Mouse (Mus musculus): ENCODE measurements around the gene Ubp1.
A peak's percentile ranks its signal among the peaks of the same experiment; 100 is the strongest.

Ubp1 gene

DNA sequence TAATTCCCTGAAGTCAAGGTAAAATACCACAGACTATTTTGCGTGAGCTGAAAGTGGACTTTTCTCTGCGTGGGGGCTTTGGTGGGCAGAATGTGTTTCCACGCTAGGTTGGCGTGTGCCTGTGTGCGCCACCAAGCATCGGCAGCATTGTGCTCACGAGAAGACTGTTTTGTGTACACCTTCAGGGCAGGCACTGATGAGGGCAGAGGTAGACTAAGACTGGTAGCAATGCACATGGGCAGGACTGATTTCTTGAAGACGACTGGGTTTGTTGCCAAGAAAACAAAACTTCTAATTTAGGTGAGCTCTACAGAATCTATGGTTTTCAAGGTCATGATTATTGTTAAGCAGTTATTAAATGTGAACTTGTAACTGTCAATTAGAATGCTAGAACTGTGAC is 38.7 kb downstream of the Ubp1 start:
- DNase-seq (ENCODE audit: low spot score) = peak; percentile 34

- DNase-seq (ENCODE audit: low spot score) = peak; percentile 49
These were observed 39.3 kb downstream of the Ubp1 start for GRCm38 (mm10) chr9:113970041-113970440.

GRCm38 (mm10) chr9:113971615-113972014 is 40.9 kb downstream of the Ubp1 start:
- no peak for DNase-seq (ENCODE audit: low spot score)

- DNase-seq (ENCODE audit: low spot score) = no peak
These were observed 43.1 kb downstream of the Ubp1 start for GRCm38 (mm10) chr9:113973857-113974256.

GRCm38 (mm10) chr9:113974945-113975344 is 44.2 kb downstream of the Ubp1 start:
- DNase-seq (ENCODE audit: low spot score) = no peak

DNA sequence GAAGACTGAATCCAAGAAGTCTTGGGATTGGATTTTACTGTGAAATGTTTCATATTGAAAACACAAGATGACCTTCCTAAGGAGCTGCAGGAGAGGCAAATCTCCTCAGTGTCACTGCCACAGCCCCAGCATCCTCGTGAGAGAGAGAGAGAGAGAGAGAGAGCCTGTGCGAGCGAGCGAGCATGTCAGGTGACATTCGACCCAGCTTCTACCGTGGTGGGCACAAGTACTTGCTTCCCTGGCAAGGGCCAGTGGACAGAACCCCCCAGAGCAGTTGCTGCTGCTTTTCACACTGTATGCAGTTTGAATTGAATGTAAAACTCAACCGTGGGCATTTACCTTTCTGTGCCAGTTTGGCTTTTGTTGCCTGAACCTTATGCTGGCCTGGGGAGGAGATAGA is 44.7 kb downstream of the Ubp1 start:
- DNase-seq (ENCODE audit: low spot score) = no peak

DNA sequence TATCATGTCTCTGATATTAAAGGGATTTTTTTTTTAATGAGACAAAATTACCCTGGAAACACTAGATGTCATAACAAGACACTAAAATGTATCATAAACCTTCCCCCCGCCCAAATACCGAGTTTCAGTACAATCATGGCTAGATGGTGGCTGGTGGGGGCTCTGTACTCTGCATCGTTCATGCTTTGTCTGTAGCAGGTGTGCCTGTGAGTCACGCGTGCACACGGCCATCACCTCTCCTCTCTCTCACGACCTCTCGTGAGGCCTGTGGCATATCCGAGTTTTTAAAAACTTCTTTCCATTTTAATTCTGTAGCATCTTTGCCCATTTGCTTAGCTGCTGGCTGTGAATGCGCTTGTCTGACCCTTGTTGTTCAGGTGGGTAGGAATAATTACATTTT is 45.5 kb downstream of the Ubp1 start:
- no peak for DNase-seq (ENCODE audit: low spot score)

- DNase-seq (ENCODE audit: low spot score) = no peak
These were observed 46.6 kb downstream of the Ubp1 start for GRCm38 (mm10) chr9:113977225-113977840.

- DNase-seq (ENCODE audit: low spot score) = no peak
These were observed 47.9 kb downstream of the Ubp1 start for GRCm38 (mm10) chr9:113978656-113979055.

DNA sequence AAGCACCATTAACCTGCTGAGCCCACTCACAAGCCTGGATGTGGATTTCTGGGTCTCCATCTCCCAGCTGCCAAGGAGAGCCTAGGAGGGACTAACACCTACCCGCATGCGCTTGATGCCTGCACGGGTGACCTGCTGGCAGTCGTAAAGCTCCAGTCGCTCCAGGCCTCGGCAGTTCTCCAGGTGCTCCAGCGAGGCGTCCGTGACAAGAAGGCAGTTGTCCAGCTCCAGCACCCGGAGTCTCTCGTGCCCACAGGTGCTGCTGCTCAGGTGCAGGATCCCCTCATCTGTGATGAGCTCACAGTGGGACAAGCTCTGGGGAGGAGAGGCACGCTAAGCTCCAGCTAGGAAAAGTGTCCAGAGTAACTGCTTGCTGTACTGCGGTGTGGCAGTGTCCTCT is 48.6 kb downstream of the Ubp1 start:
- DNase-seq (ENCODE audit: low spot score) = no peak

- no peak for DNase-seq (ENCODE audit: low spot score)
These were observed 50.6 kb downstream of the Ubp1 start for GRCm38 (mm10) chr9:113981099-113981880.

DNA sequence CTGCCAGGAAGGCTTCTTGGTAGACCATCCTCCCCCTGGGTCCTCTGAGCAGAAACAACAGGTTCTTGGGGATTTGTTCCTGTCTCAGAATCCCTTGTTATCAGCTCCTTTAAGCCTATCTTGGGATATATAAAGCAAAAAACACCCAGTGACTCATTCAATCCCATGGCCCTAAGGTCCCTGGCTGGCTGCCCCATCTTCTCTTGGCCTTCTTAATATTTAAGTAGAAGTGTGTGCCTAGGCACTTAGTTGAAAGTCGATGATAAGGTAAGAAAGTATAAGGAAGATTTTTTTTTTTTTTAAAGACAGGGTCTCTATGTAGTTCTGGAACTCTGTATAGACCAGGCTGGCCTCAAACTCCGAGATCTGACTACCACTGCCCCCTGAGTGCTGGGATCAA is 51.7 kb downstream of the Ubp1 start:
- no peak for DNase-seq (ENCODE audit: low spot score)

DNA sequence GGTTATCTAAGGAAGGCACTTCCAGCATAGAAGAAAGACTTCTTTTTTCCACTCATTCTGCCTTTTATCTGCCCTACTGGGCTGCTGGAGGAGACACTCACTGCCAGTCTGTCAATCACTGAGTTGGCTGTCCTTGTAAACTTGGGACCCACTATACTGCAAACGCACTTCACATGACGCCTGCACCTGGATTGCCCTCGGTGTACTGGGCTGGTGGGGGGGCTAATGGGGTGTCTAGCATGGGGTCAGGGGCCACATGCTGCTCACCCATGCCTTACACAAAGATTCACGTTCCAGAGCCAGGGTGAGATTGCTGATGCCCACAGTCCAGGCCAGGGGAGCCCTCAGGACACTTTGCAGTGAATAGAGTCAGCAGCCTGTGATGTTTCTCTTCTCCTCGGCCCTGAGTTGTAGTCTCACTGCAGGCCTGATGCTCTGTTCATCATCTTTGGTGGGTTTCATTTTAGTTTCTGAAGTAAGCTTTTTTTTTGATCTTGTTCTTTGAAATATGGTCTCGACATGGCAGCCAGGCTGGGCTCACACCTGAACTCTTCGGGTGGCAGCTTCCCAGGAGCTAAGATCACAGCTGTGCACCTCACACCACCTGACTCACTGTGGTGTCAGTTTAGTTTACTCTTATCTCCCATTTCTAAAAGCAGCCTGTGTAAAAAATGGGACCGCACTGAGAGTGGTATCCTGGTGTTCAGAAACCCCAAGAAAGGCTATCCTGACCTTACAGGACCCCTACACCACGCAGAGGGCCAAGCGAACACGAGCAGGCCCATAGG is 52.3 kb downstream of the Ubp1 start:
- DNase-seq (ENCODE audit: low spot score) = no peak

GRCm38 (mm10) chr9:113984946-113985620 is 54.3 kb downstream of the Ubp1 start:
- DNase-seq (ENCODE audit: low spot score) = no peak

- DNase-seq (ENCODE audit: low spot score) = peak; percentile 84
These were observed 60.0 kb downstream of the Ubp1 start for GRCm38 (mm10) chr9:113990547-113991248.

GRCm38 (mm10) chr9:113992810-113993209 is 62.1 kb downstream of the Ubp1 start:
- no peak for DNase-seq (ENCODE audit: low spot score)

GRCm38 (mm10) chr9:113998311-113998710 is 67.6 kb downstream of the Ubp1 start:
- DNase-seq (ENCODE audit: low spot score) = no peak

- no peak for DNase-seq (ENCODE audit: low spot score)
These were observed 76.1 kb downstream of the Ubp1 start for GRCm38 (mm10) chr9:114006801-114007200.

DNA sequence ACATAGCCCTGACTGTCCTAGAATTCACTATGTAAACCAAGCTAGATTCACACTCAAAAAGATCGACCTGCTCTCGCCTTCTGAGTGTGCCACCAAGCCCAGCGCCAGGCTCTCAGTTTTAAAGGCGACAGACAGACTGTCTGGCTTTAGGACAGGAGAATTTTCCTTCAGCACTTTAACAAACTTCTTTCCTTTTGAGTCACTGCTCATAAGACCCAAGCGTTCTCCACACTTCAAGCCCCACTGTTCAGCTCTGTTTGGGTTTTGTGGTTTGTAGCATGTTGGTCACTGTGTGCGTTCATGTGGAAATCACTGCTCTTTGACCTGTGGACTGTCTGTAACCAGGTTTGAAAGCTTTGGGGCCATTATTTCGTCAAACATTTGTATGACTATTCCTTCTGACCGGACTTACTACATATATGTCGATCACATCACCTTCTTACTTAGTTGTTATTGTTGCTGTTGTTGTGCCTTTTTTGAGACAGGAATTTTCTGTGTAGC is 77.2 kb downstream of the Ubp1 start:
- DNase-seq (ENCODE audit: low spot score) = no peak

DNA sequence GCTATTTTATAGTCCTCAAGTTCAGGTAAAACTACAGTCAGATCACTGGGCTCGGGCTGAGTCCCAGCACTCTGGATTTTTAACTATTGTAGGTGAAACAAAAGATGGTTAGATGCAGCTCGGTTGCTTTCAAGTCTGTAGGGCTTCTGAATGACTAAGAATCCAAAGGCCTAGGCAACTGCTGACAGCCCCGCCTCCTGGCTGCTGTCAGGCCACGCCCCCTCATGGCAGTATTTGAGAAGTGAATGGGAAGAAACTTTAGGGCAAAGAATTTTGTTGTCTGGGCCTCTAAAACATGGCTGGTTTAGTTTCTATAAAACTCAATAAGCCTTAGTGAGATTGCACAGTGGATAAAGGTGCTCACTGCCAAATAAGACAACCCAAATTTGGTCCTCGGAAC is 78.8 kb downstream of the Ubp1 start:
- DNase-seq (ENCODE audit: low spot score) = no peak

DNA sequence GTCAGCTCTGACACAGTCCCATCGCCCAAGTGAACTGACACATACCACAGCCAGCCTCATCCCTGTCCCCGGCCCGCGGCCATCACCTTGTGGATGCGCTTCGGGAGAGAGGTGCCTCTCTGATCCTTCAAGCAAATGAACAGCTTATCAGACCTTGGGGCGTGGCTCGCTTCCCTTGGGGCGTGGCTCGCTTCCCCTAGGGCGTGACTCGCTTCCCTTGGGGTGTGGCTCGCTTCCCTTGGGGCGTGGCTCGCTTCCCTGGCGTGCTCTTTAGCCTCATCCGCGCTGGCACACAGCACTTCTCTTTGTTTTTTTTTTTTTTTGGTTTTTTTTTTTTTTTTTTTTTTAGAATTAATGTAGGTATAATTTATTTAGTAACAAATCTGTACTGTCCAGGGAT is 80.5 kb downstream of the Ubp1 start:
- peak; percentile 23 for DNase-seq (ENCODE audit: low spot score)

DNA sequence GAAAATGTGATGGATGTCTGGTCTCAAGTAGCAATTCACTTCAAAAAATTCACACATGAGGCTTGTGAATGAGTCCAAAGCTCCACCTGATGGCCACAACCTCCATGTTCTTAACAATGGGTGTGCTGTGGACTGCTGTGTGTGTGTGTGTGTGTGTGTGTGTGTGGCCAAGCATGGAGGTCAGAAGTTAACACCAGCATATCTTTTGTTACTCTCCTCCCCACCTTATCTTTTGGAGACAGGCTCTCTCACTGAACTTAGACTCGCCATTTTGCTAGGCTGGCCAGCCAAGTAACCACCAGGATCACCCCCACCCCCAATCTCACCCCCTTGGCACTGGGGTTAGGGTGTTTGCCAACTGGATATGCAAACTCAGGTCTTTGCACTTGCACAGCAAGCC is 83.3 kb downstream of the Ubp1 start:
- DNase-seq (ENCODE audit: low spot score) = no peak
